Mouse (Mus musculus) lung, postnatal 0 days (tissue): ENCODE data around the gene Pcsk4.

Source experiments
- CTCF ChIP-seq: IDR thresholded peaks from 2 replicates; pipeline ENCODE4 v1.5.1; 2016; ENCODE audit warnings: antibody characterized with exemption, mild to moderate bottlenecking
- EP300 ChIP-seq: IDR thresholded peaks from 2 replicates; pipeline ENCODE4 v1.6.1; 2016; ENCODE audit warnings: antibody characterized with exemption, mild to moderate bottlenecking, control low read depth

- TF ChIP-seq EP300 (no peak), CTCF (no peak)
Observed at GRCm38 (mm10) chr10:80278390-80278789, 50.9 kb downstream of the Pcsk4 start.
